Mouse (Mus musculus) heart, embryonic 14.5 days (tissue): ENCODE data around the gene Cdyl2. TPM values are rescaled to one million over a fixed set of nuclear protein-coding genes. Genes with fewer than 3 reads are reported as not detected.

Source experiments
- ATAC-seq: fragments of 200-750 bp; cut with Nextera tagmentation; 2 replicates; pipeline ENCODE4 v1.8.0; 2017; ENCODE audit warnings: low read depth, moderate TSS enrichment; ENCODE audit not compliant: insufficient number of reproducible peaks, insufficient read depth, low FRiP score
- H3K27ac ChIP-seq, 2 experiments: fragments of 200-500 bp in 1 of 2; fragments of 300-500 bp in 1 of 2; sonication (generic) in 1 of 2; replicated peaks in 1 of 2; 2 replicates each; pipeline ENCODE4 v1.5.1; 2012 to 2014; ENCODE audit warnings: low read depth in 2 of 2, low read length in 2 of 2, control low read depth in 1 of 2, mild to moderate bottlenecking in 1 of 2, mixed read lengths in 1 of 2; ENCODE audit not compliant: control insufficient read depth in 1 of 2, insufficient read depth in 1 of 2
- H3K27me3 ChIP-seq: fragments of 300-500 bp; sonication (generic); 2 replicates; pipeline ENCODE4 v1.6.1; 2014; ENCODE audit warnings: mild to moderate bottlenecking, low read length, control low read depth; ENCODE audit not compliant: control insufficient read depth, insufficient read depth
- H3K36me3 ChIP-seq: fragments of 300-500 bp; sonication (generic); 2 replicates; pipeline ENCODE4 v1.6.1; 2014; ENCODE audit warnings: mild to moderate bottlenecking, control low read depth, low read length, mixed read lengths; ENCODE audit not compliant: control insufficient read depth, insufficient read depth
- H3K4me1 ChIP-seq, 2 experiments: fragments of 200-500 bp in 1 of 2; fragments of 300-500 bp in 1 of 2; sonication (generic) in 1 of 2; 2 replicates each; pipeline ENCODE4 v1.6.1; 2012 to 2014; ENCODE audit warnings: low read length in 2 of 2, control low read depth in 1 of 2, mixed read lengths in 1 of 2; ENCODE audit not compliant: control insufficient read depth in 2 of 2, insufficient read depth in 2 of 2
- H3K4me2 ChIP-seq: fragments of 300-500 bp; sonication (generic); 2 replicates; pipeline ENCODE4 v1.6.1; 2014; ENCODE audit warnings: mild to moderate bottlenecking, low read length
- H3K4me3 ChIP-seq, 2 experiments: fragments of 200-500 bp in 1 of 2; fragments of 300-500 bp in 1 of 2; sonication (generic) in 1 of 2; 2 replicates each; pipeline ENCODE4 v1.5.1; 2012 to 2014; ENCODE audit warnings: low read length in 2 of 2, mild to moderate bottlenecking in 2 of 2, control low read depth in 1 of 2, low read depth in 1 of 2, moderate library complexity in 1 of 2; ENCODE audit not compliant: control insufficient read depth in 1 of 2, insufficient read depth in 1 of 2
- H3K9ac ChIP-seq: fragments of 300-500 bp; sonication (generic); 2 replicates; pipeline ENCODE4 v1.6.1; 2014; ENCODE audit warnings: mild to moderate bottlenecking, low read length
- H3K9me3 ChIP-seq: fragments of 300-500 bp; sonication (generic); 2 replicates; pipeline ENCODE4 v1.6.1; 2016; ENCODE audit warnings: low read length, control low read depth; ENCODE audit not compliant: control insufficient read depth
- WGBS: fragments of 180-500 bp; shearing (Covaris S2); extraction: QIAGEN DNeasy Blood & Tissue Kit; methylation state at CpG from one replicate; pipeline ENCODE4 v1.1.7; 2014; 5-methylcytosine and 5-hydroxymethylcytosine counted together
- polyA plus RNA-seq: library from polyadenylated mRNA; unstranded; fragments of >200 nt; fragmentation: Nextera tagmentation; extraction: Ambion mirVana; gene quantifications from 2 replicates; pipeline ENCODE4 v1.2.1, GENCODE M21; 2014

Gene Cdyl2
- polyA plus RNA-seq, 1 experiment from 2014 or later = 5.1 TPM

DNA sequence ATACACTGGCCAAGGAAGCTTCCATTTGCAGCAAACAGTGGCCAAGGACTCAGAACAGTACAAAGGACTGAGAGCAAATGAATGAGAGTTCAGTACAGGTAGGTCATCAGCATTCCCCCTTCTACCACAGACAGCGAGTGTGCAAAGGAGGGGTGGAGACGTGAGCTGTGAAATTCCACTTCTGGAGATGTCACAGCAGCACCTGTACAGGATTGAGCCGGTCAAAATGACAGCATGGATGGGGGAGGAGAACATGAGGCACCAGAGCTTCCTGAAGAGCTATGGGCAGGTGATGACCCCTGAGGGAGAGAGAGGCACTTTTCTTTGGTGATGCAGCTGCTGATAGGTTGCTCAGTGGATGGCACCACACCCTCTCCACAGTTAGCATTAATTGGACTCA is 25.3 kb downstream of the Cdyl2 start:
- Histone ChIP-seq H3K36me3 (no peaks in the 10 kb centered on the region), H3K4me3 (no peak overlapping the region), H3K4me2 (no peak overlapping the region), H3K4me1 (no peaks in the 10 kb centered on the region), H3K27me3 (no peaks in the 10 kb centered on the region), H3K27ac (no peak overlapping the region), H3K9me3 (peaks cover 7% of the 10 kb centered on the region), H3K9ac (no peak overlapping the region)
- ATAC-seq = no peak
- 78% methylated on average over 3 of the region's 3 CpGs for WGBS

DNA sequence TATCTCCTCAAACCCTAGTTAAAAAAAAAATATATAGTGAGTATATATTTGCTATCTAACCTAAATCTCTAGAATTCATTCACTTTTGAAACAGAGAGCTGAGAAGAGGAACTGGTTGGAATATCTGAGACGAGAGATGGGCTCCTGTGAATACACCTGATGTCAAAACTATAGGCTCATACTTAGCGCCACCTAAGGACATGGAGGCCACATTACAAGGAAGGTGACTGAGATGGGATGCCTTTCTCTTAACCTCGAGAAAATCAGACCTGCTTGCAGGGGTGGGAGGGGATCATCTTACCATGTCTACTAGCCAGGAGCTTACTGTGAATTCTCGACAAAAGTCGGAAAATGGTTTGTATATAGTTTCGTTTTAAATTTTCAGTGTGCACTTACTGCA is 30.3 kb downstream of the Cdyl2 start:
- Histone ChIP-seq H3K4me1 (no peaks in the 10 kb centered on the region), H3K9me3 (no peaks in the 10 kb centered on the region; the same call in 1 of the 2 replicates), H3K4me2 (no peak overlapping the region), H3K4me3 (no peak overlapping the region), H3K27ac (no peak overlapping the region), H3K9ac (no peak overlapping the region), H3K36me3 (no peaks in the 10 kb centered on the region), H3K27me3 (no peaks in the 10 kb centered on the region)
- WGBS = 80% methylated on average over 6 of the region's 6 CpGs
- no peak for ATAC-seq

DNA sequence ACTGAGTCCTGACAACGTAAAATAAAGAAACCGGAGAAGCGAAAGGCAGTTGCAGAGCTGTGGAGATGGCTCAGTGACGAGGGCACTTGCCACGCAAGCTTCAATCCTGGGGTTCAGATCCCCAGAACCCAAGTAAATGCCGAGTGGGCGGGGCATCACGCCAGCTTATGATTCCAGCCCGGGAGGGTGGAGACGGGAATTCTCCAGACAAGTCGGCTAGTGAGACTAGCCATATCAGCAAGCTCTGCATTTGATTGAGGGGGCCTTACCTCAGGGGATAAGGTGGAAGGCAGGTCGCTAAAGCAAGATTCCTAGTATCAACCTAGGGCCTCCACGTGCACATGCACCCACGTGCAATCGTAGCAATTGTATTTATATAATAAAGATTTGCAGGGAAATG is 39.9 kb downstream of the Cdyl2 start:
- Histone ChIP-seq H3K36me3 (no peaks in the 10 kb centered on the region), H3K4me1 (no peaks in the 10 kb centered on the region), H3K9me3 (no peaks in the 10 kb centered on the region), H3K4me2 (no peak overlapping the region), H3K4me3 (no peak overlapping the region), H3K9ac (no peak overlapping the region), H3K27me3 (no peaks in the 10 kb centered on the region), H3K27ac (no peak overlapping the region)
- ATAC-seq = no peak
- WGBS = 70% methylated on average over 15 of the region's 15 CpGs

DNA sequence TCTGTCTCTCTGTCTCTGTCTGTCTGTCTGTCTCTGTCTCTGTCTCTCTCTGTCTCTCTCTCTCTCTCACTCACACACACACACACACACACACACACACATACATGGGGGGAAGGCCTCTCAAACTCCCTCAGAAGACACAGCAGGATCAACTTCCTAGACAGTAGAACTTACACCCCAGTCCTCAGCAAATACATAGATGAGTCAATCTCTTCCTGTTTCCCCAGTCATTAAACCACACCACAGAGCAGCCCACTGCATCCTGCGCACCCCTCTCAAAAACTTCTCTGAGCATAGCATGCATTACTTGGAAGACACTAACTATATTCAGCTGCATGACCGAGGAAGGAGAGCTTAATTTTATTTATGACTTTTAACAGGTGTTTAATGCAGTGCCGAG is 43.0 kb downstream of the Cdyl2 start:
- Histone ChIP-seq H3K27me3 (no peaks in the 10 kb centered on the region), H3K4me3 (no peak overlapping the region)

DNA sequence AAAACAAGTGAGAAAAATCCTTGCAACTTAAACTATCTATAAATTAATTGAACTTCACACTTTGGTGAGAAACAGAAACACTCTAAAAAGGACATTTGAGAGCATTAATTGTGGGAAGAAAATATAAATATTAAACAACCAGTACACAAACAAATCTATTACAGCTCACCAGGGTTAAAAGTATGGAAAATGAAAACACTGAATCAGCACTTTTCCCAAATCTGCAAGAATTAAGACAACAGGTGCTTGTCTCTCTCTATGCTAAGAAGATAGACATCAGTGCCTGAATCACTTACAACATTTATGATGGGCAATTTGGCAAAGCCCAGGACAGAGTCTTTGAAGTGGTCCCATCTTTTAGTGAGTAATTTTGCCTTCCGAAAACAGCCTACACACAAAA is 56.6 kb downstream of the Cdyl2 start:
- 82% methylated on average over 1 of the region's 1 CpGs for WGBS

More for the DNA sequence above, 43.0 kb downstream of the Cdyl2 start:
- Histone ChIP-seq H3K9me3 (no peaks in the 10 kb centered on the region), H3K4me2 (no peak overlapping the region), H3K36me3 (no peaks in the 10 kb centered on the region), H3K27ac (no peak overlapping the region), H3K4me1 (no peaks in the 10 kb centered on the region), H3K9ac (no peak overlapping the region)
- 88% methylated on average over 3 of the region's 3 CpGs for WGBS
- ATAC-seq = no peak

DNA sequence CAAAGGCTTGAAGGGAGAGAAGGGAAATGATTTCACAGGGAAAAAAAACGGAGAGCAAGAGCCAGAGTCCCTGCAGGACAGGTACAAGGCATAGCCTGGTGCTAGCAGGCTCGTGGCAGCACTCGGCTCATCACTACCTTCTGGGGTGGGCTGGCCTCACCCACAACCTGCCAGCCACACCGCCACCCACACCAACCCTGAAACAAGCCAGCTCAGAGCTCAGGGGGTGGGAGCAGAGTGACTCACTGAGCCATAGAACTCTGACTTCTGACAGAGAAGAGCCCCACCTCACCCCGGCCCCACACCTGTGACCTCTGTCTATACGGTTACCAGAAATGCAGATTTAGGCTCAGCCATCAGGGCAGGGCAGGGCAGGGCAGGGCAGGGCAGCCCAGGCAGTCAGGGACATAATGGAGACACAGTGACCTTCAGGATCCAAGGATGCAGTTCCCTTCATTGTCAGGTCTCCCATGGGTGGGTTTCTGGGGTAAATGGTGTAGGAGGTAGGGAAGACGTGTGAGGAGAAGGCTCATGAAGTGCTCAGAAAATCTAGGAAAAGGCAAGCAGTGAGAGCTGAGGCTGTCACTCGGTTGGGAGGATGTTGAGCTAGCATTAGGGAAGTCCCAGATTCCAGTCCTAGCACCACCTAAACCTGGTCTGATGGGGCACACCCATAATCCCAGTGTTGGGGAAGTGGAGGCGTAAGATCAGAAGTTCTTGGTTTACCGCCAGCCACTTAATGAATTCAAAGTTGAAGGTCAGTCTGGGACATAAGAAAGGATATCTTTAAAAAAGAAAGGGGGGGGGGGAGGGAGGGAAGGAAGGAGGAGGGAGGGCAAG is 58.6 kb downstream of the Cdyl2 start:
- Histone ChIP-seq H3K36me3 (no peaks in the 10 kb centered on the region), H3K4me1 (no peaks in the 10 kb centered on the region), H3K27ac (no peak overlapping the region), H3K4me2 (no peak overlapping the region), H3K9me3 (0 out of 2 replicates have a peak, but pooled peaks cover 4% of the 10 kb centered on the region), H3K27me3 (no peaks in the 10 kb centered on the region), H3K9ac (no peak overlapping the region), H3K4me3 (no peak overlapping the region)
- WGBS = 68% methylated on average over 10 of the region's 10 CpGs
- ATAC-seq = no peak

More for the DNA sequence above, 56.6 kb downstream of the Cdyl2 start:
- no peaks in the 10 kb centered on the region for H3K4me1 ChIP-seq
- no peaks in the 10 kb centered on the region for H3K36me3 ChIP-seq
- no peak overlapping the region for H3K9ac ChIP-seq
- H3K27me3 ChIP-seq = no peaks in the 10 kb centered on the region
- H3K4me2 ChIP-seq = no peak overlapping the region
- H3K9me3 ChIP-seq = no peaks in the 10 kb centered on the region
- ATAC-seq = no peak
- no peak overlapping the region for H3K27ac ChIP-seq
- H3K4me3 ChIP-seq = no peak overlapping the region

DNA sequence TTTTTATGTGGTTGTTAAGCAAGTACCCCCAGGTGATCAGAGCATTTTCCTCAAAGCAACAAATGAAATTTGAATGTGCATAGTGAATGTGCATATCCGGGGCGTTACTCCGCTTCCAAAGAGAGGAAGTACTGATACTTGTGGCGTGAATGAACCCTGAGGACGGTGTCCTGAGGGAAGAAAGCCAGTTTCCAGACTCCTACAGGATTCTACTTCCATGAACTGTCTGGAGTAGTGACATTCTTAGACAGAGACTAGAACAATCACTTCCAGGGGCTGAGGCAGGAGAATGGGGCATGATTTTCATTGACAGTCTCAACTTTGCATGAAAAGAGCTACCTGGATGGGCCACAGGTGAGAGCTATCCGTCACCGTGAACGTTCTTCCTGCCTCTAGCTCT is 59.3 kb downstream of the Cdyl2 start:
- Histone ChIP-seq H3K9me3 (peaks cover 9% of the 10 kb centered on the region), H3K4me2 (no peak overlapping the region), H3K4me1 (no peaks in the 10 kb centered on the region), H3K36me3 (no peaks in the 10 kb centered on the region), H3K9ac (no peak overlapping the region), H3K27me3 (no peaks in the 10 kb centered on the region), H3K27ac (no peak overlapping the region), H3K4me3 (no peak overlapping the region)
- WGBS = 79% methylated on average over 8 of the region's 8 CpGs
- ATAC-seq = no peak

DNA sequence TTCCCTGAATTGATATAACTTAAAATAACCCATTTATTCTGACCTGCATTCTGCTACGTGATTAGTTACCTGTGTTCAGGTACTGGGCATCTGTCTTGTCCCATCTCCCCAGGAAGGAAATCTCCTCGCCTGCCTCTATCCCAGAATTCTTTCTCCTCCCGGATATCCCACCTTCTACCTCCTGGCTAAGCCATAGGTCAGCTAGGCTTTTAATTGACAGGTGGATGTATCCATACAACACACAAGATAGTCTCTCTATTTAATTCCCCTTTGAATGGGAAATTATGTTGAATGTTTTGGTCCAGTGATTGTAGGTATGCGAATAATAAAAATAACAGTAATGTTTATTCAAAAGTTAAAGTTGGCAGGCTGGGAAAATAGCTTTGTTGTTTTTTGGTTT is 59.7 kb downstream of the Cdyl2 start:
- no peak for ATAC-seq
- peaks cover 9% of the 10 kb centered on the region for H3K9me3 ChIP-seq
- H3K36me3 ChIP-seq = no peaks in the 10 kb centered on the region
- no peak overlapping the region for H3K27ac ChIP-seq
- H3K4me2 ChIP-seq = no peak overlapping the region
- H3K4me1 ChIP-seq = no peaks in the 10 kb centered on the region
- no peak overlapping the region for H3K9ac ChIP-seq
- WGBS = 76% methylated on average over 4 of the region's 4 CpGs
- H3K4me3 ChIP-seq = no peak overlapping the region
- no peaks in the 10 kb centered on the region for H3K27me3 ChIP-seq
